Mouse (Mus musculus) lung, embryonic 14.5 days (tissue): ENCODE data around the gene Sh3bp5. TPM values are rescaled to one million over a fixed set of nuclear protein-coding genes. Genes with fewer than 3 reads are reported as not detected.

Experiments used
- ATAC-seq: fragments of 200-750 bp; cut with Nextera tagmentation; 2 replicates; pipeline ENCODE4 v1.8.0; 2017; ENCODE audit warnings: mild to moderate bottlenecking, moderate TSS enrichment, moderate library complexity; ENCODE audit not compliant: insufficient read depth
- DNase-seq: peaks from one replicate; pipeline ENCODE4 v3.0.0-alpha.2; 2015
- H3K27ac ChIP-seq: fragments of 300-500 bp; sonication (generic); 2 replicates; pipeline ENCODE4 v1.5.1; 2014; ENCODE audit warnings: low read depth, mild to moderate bottlenecking, moderate library complexity
- H3K27me3 ChIP-seq: fragments of 300-500 bp; sonication (generic); 2 replicates; pipeline ENCODE4 v1.6.1; 2014; ENCODE audit warnings: low read length, control low read depth; ENCODE audit not compliant: insufficient read depth
- H3K36me3 ChIP-seq: fragments of 300-500 bp; sonication (generic); 2 replicates; pipeline ENCODE4 v1.6.1; 2014; ENCODE audit warnings: control low read depth; ENCODE audit not compliant: insufficient read depth
- H3K4me1 ChIP-seq: fragments of 300-500 bp; sonication (generic); 2 replicates; pipeline ENCODE4 v1.6.1; 2014; ENCODE audit warnings: antibody characterized with exemption, control low read depth; ENCODE audit not compliant: insufficient read depth
- H3K4me2 ChIP-seq: fragments of 300-500 bp; sonication (generic); 2 replicates; pipeline ENCODE4 v1.6.1; 2014; ENCODE audit warnings: mild to moderate bottlenecking
- H3K4me3 ChIP-seq: fragments of 300-500 bp; sonication (generic); 2 replicates; pipeline ENCODE4 v1.5.1; 2014; ENCODE audit warnings: low read depth, low read length
- H3K9ac ChIP-seq: fragments of 300-500 bp; sonication (generic); 2 replicates; pipeline ENCODE4 v1.6.1; 2014
- H3K9me3 ChIP-seq: fragments of 300-500 bp; sonication (generic); 2 replicates; pipeline ENCODE4 v1.6.1; 2016; ENCODE audit warnings: low read depth, low read length, control low read depth
- CTCF ChIP-seq: IDR thresholded peaks from 2 replicates; pipeline ENCODE4 v1.5.1; 2016; ENCODE audit warnings: antibody characterized with exemption, low read depth
- WGBS: fragments of 180-500 bp; shearing (Covaris S2); extraction: QIAGEN DNeasy Blood & Tissue Kit; methylation state at CpG from one replicate; pipeline ENCODE4 v1.1.7; 2014; 5-methylcytosine and 5-hydroxymethylcytosine counted together
- polyA plus RNA-seq: library from polyadenylated mRNA; unstranded; fragments of >200 nt; fragmentation: Nextera tagmentation; extraction: Ambion mirVana; gene quantifications from 2 replicates; pipeline ENCODE4 v1.2.1, GENCODE M21; 2014

The Sh3bp5 gene
- polyA plus RNA-seq, 1 experiment from 2014 or later, result 14.8 TPM

DNA sequence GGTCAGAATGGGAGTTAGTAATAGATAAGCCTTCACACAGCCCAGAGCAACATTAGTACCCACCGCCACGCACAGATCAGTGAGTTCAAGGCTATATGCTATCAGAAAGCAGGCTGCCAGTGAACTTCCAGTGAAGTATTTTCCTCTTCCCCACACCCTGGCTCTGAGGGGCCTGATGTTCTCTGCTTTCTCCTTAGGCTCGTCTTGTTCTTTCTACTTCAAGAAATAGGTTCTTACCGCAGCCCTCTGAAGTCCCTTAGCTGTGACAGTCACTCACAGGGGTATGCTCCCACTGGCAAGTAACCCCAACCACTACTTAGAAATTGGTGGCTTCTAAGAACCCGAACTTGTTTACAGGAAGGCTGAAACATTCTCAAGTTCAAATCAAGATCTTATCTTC, 2.8 kb downstream of the Sh3bp5 start:
- H3K4me1 ChIP-seq, result peaks cover 21% of the 10 kb centered on the region
- DNase-seq, result no peak
- no peak overlapping the region for H3K9ac ChIP-seq
- ATAC-seq, result no peak
- H3K9me3 ChIP-seq, result no peaks in the 10 kb centered on the region
- WGBS, result 53% methylated on average over 5 of the region's 5 CpGs
- H3K4me3 ChIP-seq, result no peak overlapping the region
- peak overlapping the region; percentile 58; the same call in 1 of the 2 replicates for H3K27ac ChIP-seq
- H3K4me2 ChIP-seq, result peak overlapping the region; percentile 88
- no peak for TF ChIP-seq CTCF
- no peaks in the 10 kb centered on the region for H3K27me3 ChIP-seq
- no peaks in the 10 kb centered on the region for H3K36me3 ChIP-seq

DNA sequence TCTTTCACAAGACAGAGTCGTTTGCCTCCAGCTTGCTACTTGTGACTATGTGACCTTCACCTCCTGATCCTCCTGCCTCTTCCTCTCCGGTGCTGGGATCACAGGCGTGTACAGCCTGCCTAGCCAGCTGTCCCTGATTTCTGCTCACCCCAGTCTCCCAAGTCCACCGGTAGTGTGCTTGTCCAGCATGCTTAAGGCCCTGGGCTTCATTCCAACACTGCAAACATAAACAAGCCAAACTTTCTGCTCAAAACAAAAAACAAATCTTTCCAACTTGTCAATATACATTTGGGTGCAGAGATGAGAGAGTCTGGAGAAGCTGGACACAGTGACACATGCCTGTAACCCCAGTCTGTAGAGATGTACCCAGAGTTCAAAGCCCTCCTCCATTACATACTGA, 3.5 kb downstream of the Sh3bp5 start:
- Histone ChIP-seq H3K27me3 (no peaks in the 10 kb centered on the region), H3K27ac (peak overlapping the region; percentile 58), H3K9ac (no peak overlapping the region), H3K4me2 (peak overlapping the region; percentile 88), H3K4me3 (no peak overlapping the region), H3K9me3 (no peaks in the 10 kb centered on the region), H3K4me1 (peaks cover 25% of the 10 kb centered on the region), H3K36me3 (no peaks in the 10 kb centered on the region)
- TF ChIP-seq CTCF, result no peak
- ATAC-seq, result peak; percentile 45; the same call in 1 of the 2 replicates
- peak; percentile 87 for DNase-seq
- WGBS, result 21% methylated on average over 4 of the region's 4 CpGs

DNA sequence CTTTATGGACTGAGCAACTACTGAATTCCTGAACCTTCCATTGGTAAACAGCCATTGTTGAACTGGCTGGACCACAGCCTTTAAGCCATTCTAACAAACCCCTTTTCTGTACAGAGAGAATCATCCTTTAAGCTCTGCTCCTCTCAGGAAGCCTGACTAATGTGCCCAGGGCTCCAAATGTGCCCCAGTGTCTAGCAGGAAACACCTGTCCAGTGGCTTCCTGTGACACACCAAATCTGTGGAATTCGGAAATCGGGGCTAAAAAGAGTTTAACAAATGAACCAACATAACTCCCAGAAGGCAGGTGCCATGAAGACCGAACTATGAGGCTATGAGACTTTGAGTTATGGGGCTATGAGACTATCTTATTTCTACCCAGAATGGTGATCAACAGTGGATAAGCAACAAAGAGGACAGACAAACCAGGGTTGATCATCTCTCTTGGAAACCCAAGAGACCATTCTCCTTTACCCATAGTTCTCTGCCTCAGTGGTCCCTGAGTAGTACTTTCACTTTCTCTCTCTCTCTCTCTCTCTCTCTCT, 4.0 kb downstream of the Sh3bp5 start:
- peaks cover 25% of the 10 kb centered on the region for H3K4me1 ChIP-seq

DNA sequence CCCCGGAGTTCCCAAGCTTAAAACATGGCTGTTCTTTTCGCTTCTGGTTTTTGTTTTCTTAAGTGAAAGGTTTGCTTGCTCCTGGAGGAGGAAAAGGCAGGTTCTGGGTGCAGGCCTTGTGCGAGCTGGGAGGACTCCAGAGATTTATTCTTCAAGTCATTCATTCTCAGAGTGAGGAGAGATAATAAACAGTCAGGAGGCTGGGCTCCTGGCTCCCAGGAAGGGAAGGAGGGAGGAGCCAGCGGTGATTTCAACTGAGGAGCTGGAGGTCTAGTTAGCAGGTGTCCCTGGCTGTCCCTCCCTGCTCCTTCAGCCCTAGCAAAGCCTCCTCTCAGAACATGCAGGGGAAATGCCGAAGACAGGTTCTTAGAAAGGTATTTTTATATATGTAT, 6.9 kb downstream of the Sh3bp5 start:
- TF ChIP-seq CTCF, result no peak
- DNase-seq, result no peak
- Histone ChIP-seq H3K4me2 (no peak overlapping the region), H3K4me1 (peaks cover 20% of the 10 kb centered on the region), H3K9me3 (no peaks in the 10 kb centered on the region), H3K4me3 (no peak overlapping the region), H3K27ac (no peak overlapping the region), H3K36me3 (0 out of 2 replicates have a peak, but pooled peaks cover 2% of the 10 kb centered on the region), H3K9ac (no peak overlapping the region), H3K27me3 (no peaks in the 10 kb centered on the region)
- 34% methylated on average over 5 of the region's 5 CpGs for WGBS
- ATAC-seq, result no peak

More for the DNA sequence above, 4.0 kb downstream of the Sh3bp5 start:
- Histone ChIP-seq H3K9ac (no peak overlapping the region), H3K27ac (peak overlapping the region; percentile 58; the same call in 1 of the 2 replicates), H3K27me3 (no peaks in the 10 kb centered on the region), H3K36me3 (no peaks in the 10 kb centered on the region), H3K9me3 (no peaks in the 10 kb centered on the region), H3K4me2 (peak overlapping the region; percentile 88), H3K4me3 (no peak overlapping the region)
- ATAC-seq (no peak), DNase-seq (peak; percentile 70)
- TF ChIP-seq CTCF, result no peak
- WGBS, result 65% methylated on average over 3 of the region's 3 CpGs

DNA sequence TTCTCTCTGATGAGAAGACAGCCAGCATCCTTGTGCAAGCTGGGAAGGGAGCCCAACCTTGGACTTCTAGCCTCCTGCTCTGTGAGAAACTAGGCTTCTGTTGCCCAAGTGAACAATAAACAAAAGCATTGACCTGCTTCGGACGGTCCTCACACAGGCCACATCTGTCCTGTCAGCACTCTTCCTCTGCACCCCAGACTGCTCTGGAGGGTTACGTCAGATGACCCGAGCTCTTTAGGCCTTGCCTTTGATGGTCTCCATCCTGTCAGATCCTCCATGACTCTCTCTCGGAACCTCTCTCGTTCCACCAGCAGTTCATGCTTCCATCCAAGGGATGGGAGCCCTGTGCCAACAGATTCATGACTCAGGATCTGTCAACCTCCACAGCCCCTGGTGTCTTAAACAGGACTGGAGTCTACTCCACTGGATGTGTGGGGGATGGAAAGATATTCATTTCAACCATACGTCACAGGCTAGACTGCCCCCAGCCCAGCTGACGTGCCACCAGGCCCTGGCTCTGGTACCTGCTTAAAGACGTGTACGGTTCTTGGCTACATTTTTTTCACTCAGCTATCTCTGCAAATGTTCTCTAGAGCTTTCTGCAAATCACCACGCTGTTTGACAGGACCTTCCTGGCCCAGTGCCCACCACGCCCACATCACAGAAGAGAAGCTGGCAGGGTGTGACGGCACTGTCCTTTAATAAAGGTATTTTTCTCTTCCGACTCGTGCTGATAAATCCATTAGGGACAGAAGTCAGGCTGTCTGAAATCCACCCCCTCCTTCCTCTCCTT, 7.5 kb downstream of the Sh3bp5 start:
- Histone ChIP-seq H3K4me1 (peaks cover 26% of the 10 kb centered on the region), H3K9me3 (no peaks in the 10 kb centered on the region), H3K4me3 (no peak overlapping the region), H3K27me3 (no peaks in the 10 kb centered on the region), H3K36me3 (0 out of 2 replicates have a peak, but pooled peaks cover 2% of the 10 kb centered on the region), H3K9ac (no peak overlapping the region), H3K27ac (no peak overlapping the region; the same call in 1 of the 2 replicates), H3K4me2 (0 out of 2 replicates have a peak overlapping the region, but pooled peaks have one; percentile 0)
- TF ChIP-seq CTCF, result no peak
- DNase-seq (peak; percentile 67), ATAC-seq (peak; percentile 28; the same call in 1 of the 2 replicates)
- WGBS, result 30% methylated on average over 15 of the region's 15 CpGs

DNA sequence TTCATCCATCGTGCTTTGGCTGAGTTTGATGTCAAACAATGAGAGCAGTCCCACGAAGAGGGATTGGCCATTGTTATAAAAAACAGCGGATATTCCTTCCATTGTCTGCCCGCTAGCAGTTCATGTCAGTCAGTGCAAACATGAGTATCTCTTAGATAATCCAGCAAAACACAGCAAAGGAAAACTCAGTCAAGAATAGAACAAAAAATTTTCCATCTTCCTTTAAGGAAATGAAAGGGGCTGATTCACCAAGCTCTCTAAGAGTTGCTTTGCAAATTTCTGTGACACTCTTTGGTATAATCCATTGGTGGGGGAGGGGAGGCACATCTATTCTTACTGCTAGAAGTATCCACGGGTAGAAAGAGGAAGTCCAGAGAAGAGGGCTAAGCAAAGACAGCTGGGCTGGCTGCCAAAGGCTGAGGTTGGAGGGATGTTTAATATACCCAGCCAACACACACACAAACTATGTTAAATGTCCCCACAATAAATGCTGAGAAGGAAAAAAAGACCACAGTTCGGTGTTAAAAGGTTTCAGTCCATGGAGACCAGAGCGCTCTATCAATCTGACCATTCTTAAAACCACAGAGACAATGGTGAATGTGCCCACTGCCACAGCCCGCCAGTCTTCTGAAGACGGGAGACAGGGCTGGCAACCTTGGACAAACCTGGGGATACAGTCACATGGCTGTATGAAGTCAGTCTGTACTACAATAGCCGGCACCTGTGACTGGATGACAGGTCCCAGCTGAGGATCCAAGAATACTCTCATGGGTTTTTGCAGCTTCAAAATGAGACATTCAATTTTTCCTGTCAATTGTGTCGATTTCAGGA, 12.7 kb downstream of the Sh3bp5 start:
- Histone ChIP-seq H3K27ac (peak overlapping the region; percentile 73), H3K4me1 (peaks cover 16% of the 10 kb centered on the region), H3K4me2 (peak overlapping the region; percentile 41; the same call in 1 of the 2 replicates), H3K27me3 (no peaks in the 10 kb centered on the region), H3K36me3 (0 out of 2 replicates have a peak, but pooled peaks cover 2% of the 10 kb centered on the region), H3K9me3 (no peaks in the 10 kb centered on the region), H3K4me3 (no peak overlapping the region), H3K9ac (no peak overlapping the region)
- DNase-seq, result peak; percentile 96
- peak; percentile 87 for ATAC-seq
- WGBS, result 52% methylated on average over 11 of the region's 11 CpGs
- TF ChIP-seq CTCF, result no peak
